Mouse (Mus musculus) liver, adult 10 weeks (tissue): ENCODE results near the gene 1700022I11Rik. TPM values are rescaled to one million over a fixed set of nuclear protein-coding genes. Genes with fewer than 3 reads are reported as not detected.

ENCODE experiments used
- polyA plus RNA-seq: library from polyadenylated mRNA; stranded (reverse); fragments of 350-450 nt; fragmentation: Illumina TruSeq; extraction: RNeasy Lipid Tissue Mini Kit (QIAGEN cat#74804); gene quantifications from one replicate; pipeline ENCODE4 v1.2.3, GENCODE M21; 2014; ENCODE audit warnings: low read depth, low replicate concordance

The 1700022I11Rik gene
- not detected for polyA plus RNA-seq

GRCm38 (mm10) chr4:42969304-42969703 lies at the start of gene 1700022I11Rik:
TSS of gene 1700022I11Rik (plus strand) at chr4:42969604.

GRCm38 (mm10) chr4:42949676-42950051 lies 19.7 kb upstream of the 1700022I11Rik start, which contains the start of gene Dnajb5:
TSS of gene Dnajb5 (plus strand) at chr4:42949814.

DNA sequence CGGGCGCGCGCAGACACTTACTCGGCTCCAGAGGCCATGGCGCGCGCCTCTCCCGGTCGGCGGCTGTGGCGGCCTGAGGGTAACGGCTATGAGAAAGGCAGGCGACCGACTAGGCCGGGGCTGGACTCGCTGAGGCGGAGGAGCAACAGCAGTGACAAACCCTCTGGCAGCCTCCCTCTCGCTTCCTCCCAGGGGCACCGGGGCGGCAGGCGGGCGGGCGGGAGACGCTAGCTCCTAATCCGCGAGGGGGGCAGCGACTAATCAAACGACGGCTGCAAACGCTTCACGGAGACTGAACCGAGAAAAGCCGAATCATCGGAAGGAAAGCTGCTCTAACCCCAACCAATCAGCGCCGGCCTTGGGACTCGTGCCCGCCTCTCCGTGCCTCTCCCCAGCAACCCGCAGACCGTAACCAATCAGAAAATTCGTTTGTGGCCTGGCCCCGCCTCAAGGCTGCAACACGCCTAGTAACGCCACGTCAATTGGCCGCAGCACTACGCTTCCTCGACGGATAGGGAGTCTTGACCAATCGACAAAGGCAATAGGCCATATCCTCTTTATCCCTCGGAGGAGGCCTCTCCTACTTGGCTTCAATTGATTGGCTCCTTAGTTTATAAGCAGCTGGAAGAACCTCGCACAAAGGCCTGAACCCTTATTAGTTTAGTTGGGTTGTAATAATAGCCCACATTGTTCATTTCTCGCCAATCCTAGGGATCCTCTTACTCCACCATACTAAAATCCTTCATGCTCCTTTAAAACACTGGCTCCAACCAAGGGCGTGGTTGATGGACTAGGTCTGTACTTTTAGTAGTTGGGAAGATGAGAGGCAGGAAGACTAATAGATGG lies 31.0 kb downstream of the 1700022I11Rik start, which contains the start of gene Vcp:
TSS of gene Vcp (minus strand) at position 367 of the 846 bp plus-strand sequence.

DNA sequence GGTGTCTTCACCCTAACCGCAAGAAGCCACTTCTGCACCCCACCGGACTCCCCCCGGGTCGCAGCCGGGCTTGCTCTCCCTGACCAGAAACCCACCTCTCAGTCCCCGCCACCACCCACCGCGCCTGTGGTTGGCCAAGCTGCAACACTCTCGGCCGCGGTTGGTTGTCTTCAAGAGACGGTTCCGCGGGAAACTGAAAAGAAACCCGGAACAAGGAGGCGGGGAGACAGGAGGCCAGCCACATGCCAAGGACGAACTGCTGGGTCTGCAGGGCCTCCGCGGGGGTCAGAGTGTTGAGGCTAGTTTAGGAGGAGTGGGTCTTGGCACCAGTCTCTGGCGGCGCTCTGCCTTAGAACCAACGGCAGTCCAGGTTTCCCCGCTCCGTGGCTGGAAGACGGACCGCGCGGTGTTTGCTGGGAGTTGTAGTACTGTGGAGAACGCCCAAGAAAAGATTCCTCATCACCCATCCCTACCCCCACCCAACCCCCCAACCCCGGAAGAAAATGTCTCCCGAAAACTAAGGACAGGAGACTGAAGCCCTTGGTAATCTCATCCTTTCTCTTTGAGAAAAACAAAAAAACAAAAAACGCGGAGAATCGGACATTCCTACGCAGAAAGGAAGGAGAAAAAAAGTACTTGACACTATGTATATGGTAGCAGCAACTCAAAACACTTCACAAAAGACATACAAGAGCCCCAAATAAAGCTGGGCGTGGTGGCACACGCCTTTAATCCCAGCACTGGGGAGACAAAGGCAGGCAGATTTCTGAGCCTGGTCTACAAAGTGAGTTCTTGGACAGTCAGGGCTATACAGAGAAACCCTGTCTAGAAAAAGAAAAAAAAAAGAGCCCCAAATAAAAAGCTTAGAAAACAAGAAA lies 41.0 kb downstream of the 1700022I11Rik start, which contains the start of gene Fancg:
TSS of gene Fancg (minus strand) at position 346 of the 878 bp plus-strand sequence.

DNA sequence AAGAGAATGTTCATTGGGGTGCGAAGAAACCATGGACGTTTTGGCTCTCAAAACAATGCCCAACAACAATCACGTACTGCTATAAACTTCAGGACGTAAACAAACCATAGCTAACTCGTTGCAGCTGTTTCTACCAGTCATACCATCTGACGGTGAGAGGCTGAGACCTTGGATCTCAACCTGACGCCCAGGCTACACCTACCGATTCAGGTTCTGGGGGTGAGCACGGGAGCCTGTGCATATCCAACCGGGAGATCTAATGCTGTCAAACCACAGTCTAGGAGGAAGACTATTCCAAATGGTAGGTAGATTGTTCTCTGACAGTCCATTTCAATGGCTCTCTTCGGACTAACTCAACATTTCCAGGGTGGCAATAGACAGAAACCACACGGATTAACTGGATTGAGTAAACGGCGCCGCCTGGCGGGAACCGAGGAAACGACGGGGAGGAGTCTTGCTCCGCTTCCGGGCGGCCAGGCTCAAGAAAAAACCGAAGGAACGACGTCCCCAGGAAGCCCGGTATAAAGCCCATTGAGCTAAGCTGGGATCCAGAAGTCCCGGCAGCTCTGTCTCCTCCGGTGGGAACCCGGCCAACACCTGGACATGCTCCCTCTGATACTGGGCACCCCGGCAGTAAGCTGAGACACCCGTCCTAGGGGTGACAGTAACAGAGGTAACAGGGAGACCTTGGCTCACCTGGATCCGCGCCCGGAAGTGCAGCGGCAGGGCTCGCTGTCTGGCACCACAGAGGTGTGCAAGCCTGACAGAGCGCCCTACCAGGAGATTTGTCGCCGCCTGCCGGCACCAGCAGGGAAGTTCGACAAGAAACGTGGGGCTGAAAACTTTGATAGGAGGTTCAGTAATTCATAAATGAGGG lies 55.9 kb downstream of the 1700022I11Rik start, which contains the start of gene Pigo:
TSS of gene Pigo (minus strand) at position 736 of the 877 bp plus-strand sequence.

GRCm38 (mm10) chr4:43031237-43031995 lies 62.0 kb downstream of the 1700022I11Rik start, which contains the start of gene Stoml2:
TSS of gene Stoml2 (minus strand) at chr4:43031710.

Other genes starting within 250 kb of the 1700022I11Rik start
- gene 4930578G10Rik, start 234.1 kb upstream of the 1700022I11Rik start, polyA plus RNA-seq = not detected
- not detected for gene Ccl19, start 213.0 kb upstream of the 1700022I11Rik start, polyA plus RNA-seq
- gene Ccl21a, start 195.6 kb upstream of the 1700022I11Rik start, polyA plus RNA-seq = not detected
- not detected for gene Fam205a1, start 115.7 kb upstream of the 1700022I11Rik start, polyA plus RNA-seq
- not detected for gene Gm12394, start 112.8 kb upstream of the 1700022I11Rik start, polyA plus RNA-seq
- gene Fam205c, start 95.4 kb upstream of the 1700022I11Rik start, polyA plus RNA-seq = not detected
- 0.11 TPM for gene Phf24, start 52.9 kb upstream of the 1700022I11Rik start, polyA plus RNA-seq
- gene Dnajb5, start 19.8 kb upstream of the 1700022I11Rik start, polyA plus RNA-seq = 0.19 TPM
- 159 TPM for gene Vcp, start 30.9 kb downstream of the 1700022I11Rik start, polyA plus RNA-seq
- gene Fancg, start 40.9 kb downstream of the 1700022I11Rik start, polyA plus RNA-seq = 1.6 TPM
- 2.7 TPM for gene Pigo, start 56.2 kb downstream of the 1700022I11Rik start, polyA plus RNA-seq
- 29.1 TPM for gene Stoml2, start 62.1 kb downstream of the 1700022I11Rik start, polyA plus RNA-seq
- gene Fam214b, start 76.6 kb downstream of the 1700022I11Rik start, polyA plus RNA-seq = 1.7 TPM
- 1.9 TPM for gene Unc13b, start 89.3 kb downstream of the 1700022I11Rik start, polyA plus RNA-seq